Mouse (Mus musculus) layer of hippocampus, postnatal 10 days (tissue): Measurements from ENCODE around the gene Hic1. TPM values are rescaled to one million over a fixed set of nuclear protein-coding genes. Genes with fewer than 3 reads are reported as not detected.

Source experiments
- DNase-seq, 2 experiments: peaks; one replicate each; pipeline ENCODE4 v3.0.0; 2021; ENCODE audit warnings: low spot score in 2 of 2
- total RNA-seq, 2 experiments: library from RNA; stranded (reverse); gene quantifications; 2 replicates each; pipeline ENCODE4 v1.2.3; 2021

Hic1 gene
- total RNA-seq, 2 experiments from 2014 or later = 3.3 to 6.1 TPM

GRCm38 (mm10) chr11:75167643-75168589, 1.4 kb downstream of the Hic1 start:
- peak; percentile 21 to 28 for DNase-seq

- DNase-seq = peak; percentile 22 to 31
Observed at GRCm38 (mm10) chr11:75166861-75167642, 2.3 kb downstream of the Hic1 start.

GRCm38 (mm10) chr11:75166193-75166842, 3.0 kb downstream of the Hic1 start:
- DNase-seq = peak in 1 of 2 experiments; percentile 31

GRCm38 (mm10) chr11:75165441-75166192, 3.7 kb downstream of the Hic1 start:
- DNase-seq = peak; percentile 81

GRCm38 (mm10) chr11:75164750-75165149, 4.6 kb downstream of the Hic1 start:
- DNase-seq = peak in 1 of 2 experiments; percentile 36

DNA sequence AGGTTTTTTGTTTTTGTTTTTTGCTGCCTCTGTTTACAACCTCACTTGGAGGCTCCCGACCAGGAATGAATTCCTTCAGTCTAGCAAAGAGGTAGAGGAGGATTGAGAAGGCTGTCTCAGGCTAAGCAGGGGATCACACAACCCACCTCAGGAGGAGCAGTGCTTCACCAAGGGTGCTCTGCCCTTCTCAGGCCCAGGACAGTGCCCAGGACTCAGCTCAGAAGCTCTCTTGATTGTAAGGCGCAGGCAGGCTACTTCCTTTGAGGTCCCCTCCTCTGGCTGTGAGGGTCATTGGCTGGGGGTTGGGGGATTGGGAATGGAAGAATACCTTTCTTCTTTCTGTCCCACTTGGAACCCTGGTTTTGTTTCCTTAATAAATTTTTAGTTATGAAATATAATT, 5.3 kb downstream of the Hic1 start:
- no peak for DNase-seq

DNA sequence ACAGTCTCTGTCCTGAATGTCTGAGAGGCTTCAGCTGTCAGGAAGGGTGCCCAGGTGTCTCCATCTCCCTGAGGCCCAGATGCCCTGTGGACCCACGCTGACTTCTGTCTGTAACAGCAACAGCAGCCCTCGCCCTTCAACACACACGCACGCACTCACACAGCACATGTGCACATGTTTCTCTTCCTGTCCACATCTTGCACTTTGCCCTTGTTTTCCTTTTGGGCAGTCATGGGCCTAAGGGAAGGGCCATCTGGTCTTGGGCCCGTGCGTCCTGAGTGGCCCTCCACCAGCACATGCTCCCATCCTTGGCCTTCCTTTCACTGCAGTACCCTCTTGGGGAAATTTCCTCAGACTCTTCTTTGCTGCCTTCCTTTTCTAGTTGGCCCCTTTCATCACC, 5.9 kb downstream of the Hic1 start:
- DNase-seq = no peak

- no peak for DNase-seq
Observed at GRCm38 (mm10) chr11:75162591-75163080, 6.7 kb downstream of the Hic1 start.

GRCm38 (mm10) chr11:75161417-75162008, 7.8 kb downstream of the Hic1 start:
- DNase-seq = no peak

- DNase-seq = no peak
Observed at GRCm38 (mm10) chr11:75160954-75161353, 8.4 kb downstream of the Hic1 start.

DNA sequence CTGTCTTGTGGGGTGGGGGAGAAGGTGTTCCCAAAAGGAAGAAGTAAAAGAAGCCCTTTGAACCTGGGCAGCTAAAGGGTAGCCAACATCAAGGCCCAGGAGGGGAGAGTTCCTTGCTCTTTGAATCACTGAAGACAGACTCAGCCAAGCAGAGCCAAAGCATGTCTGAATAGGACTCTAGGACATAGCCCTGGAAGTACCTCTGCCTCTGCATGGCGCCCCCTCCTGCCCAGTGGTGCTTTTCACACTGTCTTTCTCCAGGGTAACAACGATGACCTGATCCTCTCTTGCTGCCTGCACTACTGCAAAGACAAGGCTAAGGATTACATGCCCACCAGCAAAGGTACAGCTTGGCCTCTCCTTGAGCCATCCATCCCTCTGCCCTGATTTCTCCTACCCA, 9.8 kb downstream of the Hic1 start:
- peak in 1 of 2 experiments; percentile 25 for DNase-seq

DNA sequence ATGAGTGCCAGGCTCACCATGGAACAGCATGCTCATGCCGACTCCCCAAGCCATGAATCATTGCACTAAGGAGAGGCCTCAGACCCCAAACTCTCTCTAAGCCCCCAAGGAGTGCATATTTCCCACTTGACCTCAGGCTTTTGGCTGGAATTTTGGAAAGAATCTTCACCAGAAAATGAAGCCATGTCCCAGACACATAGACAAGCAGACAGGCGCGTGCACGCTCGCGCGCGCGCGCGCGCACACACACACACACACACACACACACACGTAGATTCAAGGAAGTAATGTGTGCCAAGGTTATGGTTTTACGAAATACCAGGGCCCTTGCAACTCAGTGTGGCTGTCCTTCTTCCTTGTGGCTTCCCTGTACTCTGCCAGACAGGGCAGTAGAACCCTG, 10.9 kb downstream of the Hic1 start:
- no peak for DNase-seq

DNA sequence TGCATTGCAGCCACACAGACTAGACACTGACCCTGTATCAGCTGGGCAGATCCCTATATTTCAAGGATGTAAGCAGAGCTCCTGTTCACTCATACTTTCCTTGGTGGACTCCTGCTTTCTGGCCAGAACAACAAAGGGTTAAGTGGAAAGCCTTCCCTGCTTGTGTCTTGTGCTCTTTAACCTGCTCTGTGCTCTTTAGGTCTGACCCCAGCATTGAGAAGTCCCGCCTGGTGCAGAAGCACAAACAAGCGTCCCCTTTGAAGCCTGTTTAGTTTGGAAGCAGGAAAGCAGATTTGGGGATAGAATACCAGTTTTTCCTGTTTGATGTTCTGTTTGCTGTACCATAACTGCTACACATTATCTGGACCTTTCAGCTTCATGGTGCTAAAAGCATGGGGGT, 11.4 kb downstream of the Hic1 start:
- no peak for DNase-seq

DNA sequence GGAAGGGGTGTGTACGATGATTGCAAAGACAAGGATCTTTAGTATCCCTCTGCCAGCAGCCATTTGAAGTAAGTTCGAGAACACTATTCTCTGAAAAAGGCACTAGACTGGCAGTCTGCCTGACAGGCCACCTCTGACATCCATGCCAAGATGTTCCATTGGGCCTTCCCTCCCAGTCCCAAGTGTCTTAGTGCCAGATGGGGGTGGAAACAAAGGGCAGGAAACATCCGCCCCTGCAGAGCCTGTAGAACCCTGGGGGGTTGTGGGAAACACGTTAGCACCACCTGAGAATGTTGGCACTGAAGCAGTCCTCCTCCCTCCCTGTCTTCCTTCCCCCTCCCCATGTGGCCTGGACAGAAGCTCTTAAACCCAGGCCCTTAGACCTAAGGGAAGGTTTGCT, 12.3 kb downstream of the Hic1 start:
- no peak for DNase-seq

DNA sequence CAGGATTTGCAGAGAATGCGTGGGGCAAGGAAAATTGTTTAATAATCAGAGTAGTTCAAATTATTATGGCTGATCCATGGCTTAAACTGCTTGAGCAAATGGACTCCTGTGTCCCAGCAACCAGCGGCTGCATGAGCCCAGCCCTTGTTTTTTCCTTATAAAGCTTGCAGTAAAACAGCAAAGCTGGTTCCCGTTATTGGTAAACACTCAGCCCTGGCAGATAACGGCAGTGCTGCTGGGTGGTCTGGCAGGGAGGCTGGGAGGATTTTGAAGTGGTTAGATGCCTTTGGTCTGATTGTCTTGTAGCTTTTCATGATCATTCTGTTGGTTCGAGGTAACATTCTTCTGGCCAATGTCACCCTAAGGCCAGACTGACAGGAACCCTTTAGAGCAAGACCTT, 12.9 kb downstream of the Hic1 start:
- no peak for DNase-seq

GRCm38 (mm10) chr11:75155985-75156384, 13.3 kb downstream of the Hic1 start:
- DNase-seq = peak in 1 of 2 experiments; percentile 15

- no peak for DNase-seq
Observed at GRCm38 (mm10) chr11:75154053-75154585, 15.2 kb downstream of the Hic1 start.

DNA sequence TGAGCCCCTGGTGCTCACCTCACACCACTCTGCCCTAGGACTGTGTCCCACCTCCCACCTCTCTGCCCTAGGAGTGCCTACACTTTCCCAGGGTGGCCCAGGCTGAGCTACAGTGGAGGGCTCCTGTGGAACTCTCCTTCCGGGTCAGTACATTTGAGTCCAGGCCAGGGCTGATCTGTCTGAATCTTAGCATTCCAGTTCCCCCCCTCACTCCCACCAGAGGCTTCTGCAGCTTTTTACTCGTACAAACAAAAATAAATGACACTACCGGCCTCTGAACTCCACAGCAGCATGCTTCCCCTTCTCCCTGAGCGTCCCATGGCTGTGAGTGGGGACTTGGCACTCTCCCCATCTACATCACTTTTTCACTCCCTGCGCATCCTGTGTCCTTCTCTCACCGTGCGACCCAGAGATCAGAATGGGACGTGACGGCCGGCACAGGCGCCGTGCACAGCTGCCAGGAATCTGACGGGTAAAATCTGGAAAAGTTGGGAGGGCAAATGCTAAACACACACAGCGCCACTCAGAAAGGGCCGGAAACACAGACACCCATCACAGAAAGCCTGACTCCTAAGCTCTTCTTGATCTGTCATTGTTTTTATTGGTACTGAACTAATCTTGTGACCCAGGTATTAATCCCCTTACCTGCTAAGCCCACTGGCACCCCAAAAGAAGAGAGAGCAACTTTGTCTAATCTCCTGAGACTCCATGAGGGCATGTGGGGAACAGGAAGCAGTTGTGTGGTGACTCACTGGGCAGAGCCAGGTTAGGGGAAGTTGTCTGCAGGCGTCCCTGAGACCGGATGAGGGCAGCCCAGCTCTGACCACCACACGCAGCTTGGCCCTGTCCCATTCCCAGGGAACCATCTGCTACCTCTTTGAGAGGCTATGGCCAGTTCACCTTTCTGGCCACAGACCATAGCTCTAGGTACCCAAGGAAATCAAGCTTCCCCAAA, 16.4 kb downstream of the Hic1 start:
- DNase-seq = no peak

DNA sequence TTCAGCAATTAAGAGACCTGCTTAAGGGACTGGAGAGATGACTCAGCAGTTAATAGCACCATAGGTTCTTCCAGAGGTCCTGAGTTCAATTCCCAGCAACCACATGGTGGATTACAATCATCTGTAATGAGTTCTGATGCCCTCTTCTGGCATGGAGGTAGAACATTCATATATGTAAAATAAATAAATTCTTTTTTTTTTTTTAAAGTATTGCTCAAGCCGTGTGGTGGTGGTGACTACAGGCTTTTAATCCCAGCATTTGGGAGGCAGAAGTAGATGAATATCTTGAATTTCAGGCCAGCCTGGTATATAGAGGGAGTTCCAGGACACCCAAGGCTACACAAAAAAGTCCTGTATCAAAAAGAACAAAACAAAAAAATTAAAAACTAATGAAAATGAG, 19.0 kb downstream of the Hic1 start:
- DNase-seq = no peak
